Mouse (Mus musculus) heart, adult 18-20 months (tissue): Measurements from ENCODE around the gene Slc26a11. TPM values are rescaled to one million over a fixed set of nuclear protein-coding genes. Genes with fewer than 3 reads are reported as not detected.
"Not testable (repeated sequence)": the region's sequence is repeated elsewhere in the genome, so short reads cannot be mapped to it uniquely, and the experiment has no call there.

ENCODE experiments used
- DNase-seq, 2 experiments: peaks; one replicate each; pipeline ENCODE4 v3.0.0; 2021 to 2022; ENCODE audit warnings: mixed read lengths in 1 of 2
- total RNA-seq, 2 experiments: library from RNA; stranded (reverse); gene quantifications; 2 replicates each; pipeline ENCODE4 v1.2.3; 2021

Gene Slc26a11
- total RNA-seq, 2 experiments from 2014 or later: 3.1 TPM

DNA sequence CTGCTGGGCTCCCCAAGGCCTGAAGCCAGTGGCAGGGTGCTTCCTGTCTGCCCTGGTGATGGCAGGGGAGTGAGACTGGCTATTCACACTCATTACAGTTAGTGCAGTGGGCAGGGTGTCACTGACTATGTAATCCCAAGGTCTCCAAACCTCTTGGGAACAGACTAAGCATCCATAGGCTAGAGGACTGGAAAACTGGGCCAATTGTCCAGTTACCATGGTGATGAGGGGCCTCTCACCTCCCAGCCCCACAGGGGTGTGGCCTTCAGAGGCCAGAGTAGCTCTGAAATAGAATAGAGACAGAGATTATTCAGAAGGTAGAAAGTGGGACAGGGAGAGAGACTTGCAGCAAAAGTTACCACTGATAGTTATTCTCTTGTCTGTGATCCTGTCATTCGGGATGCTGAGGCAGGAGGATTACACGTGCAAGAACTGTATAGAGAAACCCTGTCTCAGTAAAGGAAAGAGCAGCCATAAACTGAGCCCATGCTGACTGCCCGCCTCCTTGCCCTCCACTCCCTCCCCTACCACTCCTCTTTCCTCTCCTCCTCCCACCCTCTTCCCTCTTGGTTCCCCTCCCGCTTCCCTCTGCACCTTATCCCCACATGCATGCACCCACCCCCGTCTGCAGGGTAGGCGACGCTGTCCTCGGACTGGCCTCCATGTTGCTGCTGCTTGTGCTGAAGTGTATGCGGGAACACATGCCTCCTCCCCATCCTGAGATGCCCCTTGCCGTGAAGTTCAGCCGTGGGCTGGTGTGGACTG lies 7.6 kb downstream of the Slc26a11 start:
- DNase-seq: no peak

DNA sequence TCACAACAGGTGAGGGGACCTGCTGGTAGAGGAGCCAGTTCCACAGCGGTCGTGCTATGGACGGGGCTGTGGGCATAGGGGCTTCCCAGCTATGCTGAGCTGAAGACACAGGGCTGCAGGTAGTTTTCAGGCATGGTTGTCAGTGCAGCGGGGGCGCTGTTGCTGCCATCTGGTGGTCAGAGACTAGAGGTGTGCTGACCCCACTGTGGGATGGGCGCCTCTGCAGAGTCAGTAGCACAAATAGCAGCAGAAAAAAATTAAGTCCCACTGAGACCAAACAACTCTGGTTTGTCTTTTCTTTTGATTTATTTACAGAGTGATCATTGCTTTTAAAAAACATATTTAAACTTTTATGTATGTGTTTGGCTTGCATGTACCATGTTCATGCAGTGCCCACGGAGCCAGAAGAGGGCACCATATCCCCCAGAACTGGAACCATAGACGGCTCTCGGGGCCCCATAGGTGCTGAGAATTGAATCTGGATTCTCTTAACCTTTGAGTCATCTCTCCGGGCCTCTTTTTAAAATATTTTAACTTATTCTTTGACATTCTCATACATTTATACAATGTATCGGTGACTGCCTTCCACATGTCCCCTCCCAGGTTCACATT lies 8.3 kb downstream of the Slc26a11 start:
- peak; percentile 71 to 80 for DNase-seq

DNA sequence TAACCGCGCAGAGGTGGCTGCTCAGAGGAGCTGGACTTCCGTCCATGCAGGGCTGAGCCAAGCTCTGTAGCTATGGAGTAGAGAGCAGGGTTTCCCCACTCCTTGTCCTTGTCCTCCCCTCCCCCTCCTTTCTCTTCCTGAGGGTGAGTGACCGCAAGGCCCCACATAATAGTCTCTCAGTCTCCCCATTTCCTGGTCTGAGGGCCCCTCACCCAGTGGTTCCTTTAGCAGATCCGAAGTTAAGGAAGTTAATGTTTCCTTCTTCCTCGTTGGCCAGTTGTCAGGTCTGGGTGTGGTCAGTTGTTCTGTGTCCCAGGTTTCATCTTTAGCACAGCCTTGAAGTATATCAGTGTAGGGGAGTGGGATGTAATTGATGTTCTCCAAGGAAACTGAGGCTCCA lies 20.1 kb downstream of the Slc26a11 start:
- DNase-seq: no peak

- DNase-seq: no peak
Measured at GRCm38 (mm10) chr11:119377326-119377725, 22.0 kb downstream of the Slc26a11 start.

GRCm38 (mm10) chr11:119378551-119378950 lies 23.2 kb downstream of the Slc26a11 start:
- DNase-seq: no peak

- DNase-seq: no peak
Measured at GRCm38 (mm10) chr11:119381631-119382337, 26.4 kb downstream of the Slc26a11 start.

DNA sequence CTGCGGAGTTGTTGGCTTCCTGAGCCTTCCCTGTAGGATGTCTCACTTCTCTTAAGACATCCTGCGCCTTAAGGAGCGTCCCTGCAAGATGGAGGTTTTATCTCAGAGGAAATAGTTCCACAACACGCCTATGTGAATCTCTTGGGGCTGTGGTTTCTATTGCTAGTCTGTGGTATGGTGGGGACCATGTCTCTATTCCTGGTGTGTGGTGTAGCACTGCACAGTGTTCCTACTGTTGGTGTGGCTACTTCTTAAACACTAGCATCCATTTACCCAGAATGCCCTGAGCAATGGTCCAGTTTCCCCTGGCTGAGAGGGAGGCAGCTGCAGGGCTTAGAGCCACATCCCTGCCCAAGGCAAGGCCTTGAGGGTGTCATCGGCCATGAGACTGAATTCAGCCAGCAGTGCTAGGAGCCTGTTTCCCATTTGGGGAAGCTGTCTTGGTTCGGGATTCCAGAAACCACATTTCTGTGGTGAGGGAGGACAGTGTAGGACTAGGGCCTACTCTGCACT lies 27.0 kb downstream of the Slc26a11 start:
- DNase-seq: no peak

GRCm38 (mm10) chr11:119384904-119385303 lies 29.5 kb downstream of the Slc26a11 start:
- DNase-seq: no peak

- no peak for DNase-seq
Measured at GRCm38 (mm10) chr11:119386306-119386705, 30.9 kb downstream of the Slc26a11 start.

DNA sequence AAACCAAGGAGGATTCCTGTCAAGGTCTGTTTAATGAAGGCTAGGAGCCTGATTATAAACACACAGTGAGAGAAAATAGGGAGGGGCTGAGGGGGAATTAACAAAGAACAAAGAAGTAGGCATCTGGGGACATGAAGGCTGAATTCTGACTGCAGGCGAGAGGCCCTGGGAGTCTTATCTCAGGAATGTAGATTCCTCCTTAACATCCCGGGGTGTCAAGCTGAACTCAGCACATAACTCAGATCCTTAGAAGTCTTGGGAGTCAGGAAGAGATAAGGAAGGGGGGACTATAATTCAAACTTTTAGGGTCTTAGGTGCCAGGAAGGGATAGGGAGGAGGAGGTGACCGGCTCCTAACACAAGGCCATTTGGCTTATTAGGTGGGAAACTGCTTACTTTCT lies 31.9 kb downstream of the Slc26a11 start:
- DNase-seq: not testable (repeated sequence)

GRCm38 (mm10) chr11:119389851-119390270 lies 34.5 kb downstream of the Slc26a11 start:
- DNase-seq: peak in 1 of 2 experiments; percentile 89

GRCm38 (mm10) chr11:119390271-119391231 lies 35.2 kb downstream of the Slc26a11 start:
- DNase-seq: peak; percentile 87 to 89

DNA sequence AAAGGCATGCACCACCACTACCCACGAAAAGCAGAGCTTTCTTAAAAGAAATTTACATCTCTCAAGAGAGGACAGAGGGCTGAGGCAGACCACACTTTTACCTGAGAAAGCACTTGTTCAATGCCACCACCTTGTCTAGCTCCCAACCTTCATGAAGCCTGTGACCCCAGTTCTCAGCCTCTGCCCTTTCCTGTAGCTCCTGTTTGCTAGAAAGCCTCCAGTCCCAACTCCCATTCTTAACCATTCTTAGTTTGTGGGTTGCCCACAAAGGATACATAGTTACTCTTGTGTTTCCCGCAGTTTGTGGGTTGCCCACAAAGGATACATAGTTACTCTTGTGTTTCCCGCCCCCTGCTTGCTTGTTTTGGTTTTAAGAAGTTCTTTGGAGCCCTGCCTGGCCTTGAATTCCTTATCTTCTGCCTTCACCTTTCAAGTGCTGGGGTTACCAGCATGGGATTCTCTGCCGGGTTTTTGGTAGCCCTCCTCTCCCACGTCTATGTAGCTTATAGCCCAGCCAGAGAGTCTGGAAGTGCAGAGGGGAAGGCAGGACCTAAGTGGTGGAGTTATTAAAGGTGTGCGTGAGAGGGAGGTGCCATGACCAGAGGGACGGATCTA lies 36.1 kb downstream of the Slc26a11 start:
- peak; percentile 17 to 26 for DNase-seq

GRCm38 (mm10) chr11:119392001-119392614 lies 36.8 kb downstream of the Slc26a11 start:
- DNase-seq: peak; percentile 72 to 79

GRCm38 (mm10) chr11:119392800-119393482 lies 37.6 kb downstream of the Slc26a11 start, which contains the start of gene Rnf213:
Gene Rnf213, plus strand, starts transcription at chr11:119393100.
- DNase-seq: peak; percentile 85 to 87

DNA sequence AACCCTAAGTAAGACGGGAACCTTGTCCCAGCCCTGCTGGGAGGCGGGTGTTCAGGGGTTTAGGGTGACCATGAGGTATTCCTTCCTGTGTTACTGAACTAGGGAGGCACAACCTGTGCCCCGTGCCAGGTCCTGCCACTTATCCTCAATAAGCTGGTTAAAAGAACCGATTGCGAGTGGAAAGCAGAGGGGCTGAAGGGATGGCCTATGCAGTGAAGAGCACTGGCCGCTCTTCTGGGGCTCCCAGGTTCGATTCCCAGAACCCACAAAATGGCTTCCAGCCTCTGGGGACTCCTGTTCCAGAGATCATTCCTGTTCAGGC lies 38.1 kb downstream of the Slc26a11 start:
- no peak for DNase-seq

DNA sequence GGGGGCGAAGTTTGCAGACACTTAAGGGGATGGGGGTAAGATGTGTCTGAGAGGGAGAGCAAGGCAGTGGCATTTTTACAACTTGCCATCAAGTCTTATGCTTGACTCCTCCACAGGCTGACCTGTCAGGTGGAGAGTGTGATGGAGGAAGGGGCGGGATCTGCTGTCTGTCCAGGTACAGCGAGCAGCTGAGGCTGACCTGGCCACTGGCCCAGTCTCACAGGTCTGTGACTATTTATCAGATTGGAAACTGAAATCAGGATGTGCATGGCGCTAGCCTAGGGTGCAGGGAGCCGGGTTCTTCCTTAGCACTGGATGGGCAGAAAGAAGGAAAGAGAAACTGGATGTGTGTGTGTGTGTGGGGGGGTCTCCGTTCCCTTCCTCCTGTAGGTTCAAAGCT lies 38.9 kb downstream of the Slc26a11 start:
- DNase-seq: peak in 1 of 2 experiments; percentile 20

GRCm38 (mm10) chr11:119395394-119395793 lies 40.0 kb downstream of the Slc26a11 start:
- DNase-seq: no peak

DNA sequence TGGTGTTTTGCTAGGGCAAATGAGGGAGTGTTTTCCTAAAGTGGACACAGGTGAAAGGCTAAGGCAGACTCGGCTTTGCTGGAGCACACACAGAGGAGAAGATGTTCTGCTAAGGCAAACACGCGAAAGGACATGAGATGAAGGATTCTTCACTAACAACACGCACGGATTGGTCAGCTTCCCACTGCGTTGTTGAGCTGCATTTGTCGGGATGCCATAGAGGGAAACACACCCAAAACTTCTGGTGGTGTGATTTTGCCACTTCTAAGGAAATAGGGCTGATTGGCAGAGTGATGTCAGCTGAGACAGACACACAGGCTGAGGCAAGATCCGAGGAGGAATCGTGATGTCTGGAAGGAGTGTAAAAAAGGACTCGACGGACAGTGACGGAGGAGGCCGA lies 40.6 kb downstream of the Slc26a11 start:
- no peak for DNase-seq

DNA sequence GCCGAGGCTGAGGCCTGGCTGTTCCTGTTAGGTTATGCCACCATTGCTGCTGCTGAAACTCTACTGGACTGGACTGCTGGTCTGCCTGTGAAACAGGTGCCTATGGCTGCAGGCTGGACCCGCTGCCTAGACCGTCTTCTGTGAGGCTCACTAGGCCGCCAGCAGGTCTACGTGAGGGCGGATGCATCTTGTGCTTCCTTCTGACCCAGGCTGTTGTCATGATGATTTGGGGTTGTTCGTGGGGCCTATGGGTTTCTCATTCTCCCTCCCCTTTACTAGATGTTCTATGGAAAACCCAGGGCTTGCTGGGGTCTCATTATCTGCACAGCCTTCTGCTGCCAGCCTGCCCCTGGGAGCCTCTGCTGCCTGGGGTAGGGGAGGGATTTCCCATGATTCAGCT lies 41.1 kb downstream of the Slc26a11 start:
- DNase-seq: no peak
